ENCODE assay signal across 41 mouse cellular contexts in the genomic region with DNA sequence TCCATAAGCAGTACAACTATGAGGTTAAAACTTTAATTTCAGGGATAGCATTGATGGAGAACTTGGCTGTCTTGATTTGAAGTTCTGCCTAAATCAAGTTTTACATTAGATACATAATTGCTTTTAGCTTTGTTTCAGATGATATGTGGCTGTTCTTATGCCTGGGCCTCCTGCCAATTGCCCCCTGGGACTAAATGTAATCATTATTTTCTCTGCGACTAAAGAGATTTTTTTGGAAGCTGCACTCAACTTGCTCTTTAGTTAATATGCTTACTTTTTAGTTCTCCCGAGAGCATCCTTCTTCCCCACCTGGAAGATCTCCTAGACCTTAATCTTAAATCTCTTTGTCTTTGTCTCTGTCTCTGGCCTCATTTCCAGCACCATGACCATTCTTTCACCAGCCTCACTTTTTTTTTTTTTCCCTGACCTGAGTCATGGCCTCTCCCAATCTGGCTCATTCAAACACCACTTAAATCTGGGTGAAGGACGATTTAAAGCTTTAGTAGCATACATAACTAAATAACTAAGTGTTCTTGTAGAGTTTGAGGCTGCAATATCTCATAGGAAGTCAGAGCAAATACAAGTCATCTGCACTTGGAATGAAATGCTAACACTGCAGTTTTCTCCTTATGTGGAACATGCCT. TPM values are rescaled to one million over a fixed set of nuclear protein-coding genes. Genes with fewer than 3 reads are reported as not detected.
DNase-seq lines count a peak whose midpoint lies in the region; ATAC-seq and TF ChIP-seq lines count a peak whose summit lies in the region.
"Had no signal": no experiment of that assay in that cellular context is flagged by ENCODE, and none has a peak within 500 bp of the region (broad histone marks: within the 10 kb centered on the region; RNA-seq: fewer than 3 reads in every experiment).

No protein-coding gene starts in this region.

- no peak overlapping the region for H3K9ac ChIP-seq in kidney, postnatal 0 days (ENCODE audit: low read depth, low read length)
- H3K9ac ChIP-seq in stomach, embryonic 14.5 days (replicated peaks; ENCODE audit: low read depth, low read length): no peak overlapping the region
- no peak overlapping the region for H3K9ac ChIP-seq in stomach, postnatal 0 days (ENCODE audit: low read length)
- H3K9ac ChIP-seq in stomach, embryonic 16.5 days (ENCODE audit: low read length): no peak overlapping the region
- H3K9ac ChIP-seq: embryonic facial prominence, embryonic 12.5 days; forebrain, postnatal 0 days; kidney, embryonic 15.5 days; liver, embryonic 14.5 days; neural tube, embryonic 13.5 days; stomach, embryonic 15.5 days had no signal

- no peak overlapping the region for H3K4me3 ChIP-seq in kidney, postnatal 0 days (replicated peaks; ENCODE audit: low read depth, low read length)
- H3K4me3 ChIP-seq in stomach, embryonic 14.5 days (ENCODE audit: low read depth, low read length): no peak overlapping the region
- H3K4me3 ChIP-seq in stomach, postnatal 0 days (ENCODE audit: low read depth, low read length): no peak overlapping the region
- no peak overlapping the region for H3K4me3 ChIP-seq in stomach, embryonic 16.5 days (replicated peaks; ENCODE audit: low read length)
- no peak overlapping the region for H3K4me3 ChIP-seq in left cerebral cortex, adult 2 months
- H3K4me3 ChIP-seq: embryonic facial prominence, embryonic 12.5 days; forebrain, embryonic 10.5 days; kidney, embryonic 15.5 days; myocyte; neural tube, embryonic 13.5 days; stomach, embryonic 15.5 days had no signal

- no peak overlapping the region for H3K27ac ChIP-seq in kidney, postnatal 0 days
- no peak overlapping the region for H3K27ac ChIP-seq in stomach, embryonic 14.5 days (ENCODE audit: low read length)
- no peak overlapping the region for H3K27ac ChIP-seq in stomach, postnatal 0 days (replicated peaks)
- 0 out of 2 replicates have a peak overlapping the region, but pooled peaks have one; percentile 6 for H3K27ac ChIP-seq in stomach, embryonic 16.5 days (ENCODE audit: low read length)
- H3K27ac ChIP-seq in left cerebral cortex, adult 2 months: no peak overlapping the region
- H3K27ac ChIP-seq: embryonic facial prominence, embryonic 12.5 days; forebrain, embryonic 10.5 days; kidney, embryonic 15.5 days; liver, embryonic 14.5 days; neural tube, embryonic 13.5 days; stomach, embryonic 15.5 days had no signal

- DNase-seq in adrenal gland, adult 2 months: peak; percentile 5
- DNase-seq in adrenal gland, postnatal 25 days: no peak
- DNase-seq in kidney, postnatal 0 days (ENCODE audit: low spot score): peak; percentile 50
- DNase-seq in kidney, postnatal 10 days: no peak
- DNase-seq in stomach, postnatal 0 days (ENCODE audit: low spot score): no peak
- no peak for DNase-seq in left cerebral cortex, adult 2 months (ENCODE audit: extremely low spot score in 1 of 2, low spot score in 2 of 2)
- DNase-seq: cerebellum, adult 11 months; cerebellum, adult 9-10 months; cerebellum, postnatal 36 days; forebrain, postnatal 0 days; gastrocnemius, postnatal 10 days; heart, postnatal 14 days; kidney, adult 18-20 months; liver; lung, adult 2 months; right cerebral cortex, postnatal 14 days; thymus, adult 18-20 months; thymus, postnatal 25 days had no signal

- 46% methylated on average over 3 of the region's 3 CpGs for WGBS in kidney, postnatal 0 days
- WGBS in stomach, embryonic 14.5 days: 25% methylated on average over 3 of the region's 3 CpGs
- 20% methylated on average over 3 of the region's 3 CpGs for WGBS in stomach, postnatal 0 days
- 21% methylated on average over 3 of the region's 3 CpGs for WGBS in stomach, embryonic 16.5 days

- no peaks in the 10 kb centered on the region for H3K27me3 ChIP-seq in kidney, postnatal 0 days (ENCODE audit: insufficient read depth, low read length)
- H3K27me3 ChIP-seq in stomach, embryonic 14.5 days (ENCODE audit: control insufficient read depth, insufficient read depth, low read length): no peaks in the 10 kb centered on the region
- no peaks in the 10 kb centered on the region for H3K27me3 ChIP-seq in stomach, postnatal 0 days (ENCODE audit: control insufficient read depth, insufficient read depth, low read length)
- H3K27me3 ChIP-seq in stomach, embryonic 16.5 days (ENCODE audit: control insufficient read depth, insufficient read depth, low read length): no peaks in the 10 kb centered on the region
- H3K27me3 ChIP-seq: embryonic facial prominence, embryonic 12.5 days; kidney, embryonic 15.5 days; neural tube, embryonic 13.5 days; stomach, embryonic 15.5 days had no signal

- no peak for TF ChIP-seq EP300 in stomach, postnatal 0 days (optimal IDR thresholded peaks at IDR 0.05)

- no peak for TF ChIP-seq CTCF in kidney, postnatal 0 days (IDR thresholded peaks at IDR 0.05; ENCODE audit: low read depth)
- TF ChIP-seq CTCF in stomach, postnatal 0 days (IDR thresholded peaks at IDR 0.05; ENCODE audit: low read depth): no peak
- TF ChIP-seq CTCF in left cerebral cortex, adult 2 months (IDR thresholded peaks at IDR 0.05): no peak

- no peaks in the 10 kb centered on the region for H3K4me1 ChIP-seq in kidney, postnatal 0 days (replicated peaks; ENCODE audit: insufficient read depth, low read length)
- 0 out of 2 replicates have a peak, but pooled peaks cover 2% of the 10 kb centered on the region for H3K4me1 ChIP-seq in stomach, embryonic 14.5 days (ENCODE audit: control insufficient read depth, insufficient read depth, low read length)
- no peaks in the 10 kb centered on the region for H3K4me1 ChIP-seq in stomach, postnatal 0 days (replicated peaks; ENCODE audit: control insufficient read depth, insufficient read depth)
- H3K4me1 ChIP-seq in stomach, embryonic 16.5 days (ENCODE audit: control insufficient read depth, insufficient read depth, low read length): peaks cover 3% of the 10 kb centered on the region; the same call in 1 of the 2 replicates
- H3K4me1 ChIP-seq: embryonic facial prominence, embryonic 12.5 days; forebrain, embryonic 10.5 days; kidney, embryonic 15.5 days; neural tube, embryonic 13.5 days; stomach, embryonic 15.5 days had no signal

- no peaks in the 10 kb centered on the region for H3K9me3 ChIP-seq in kidney, postnatal 0 days (replicated peaks; ENCODE audit: low read length)
- no peaks in the 10 kb centered on the region for H3K9me3 ChIP-seq in stomach, embryonic 14.5 days (ENCODE audit: control insufficient read depth, low read depth, low read length)
- no peaks in the 10 kb centered on the region for H3K9me3 ChIP-seq in stomach, postnatal 0 days (ENCODE audit: control insufficient read depth, low read length)
- H3K9me3 ChIP-seq in stomach, embryonic 16.5 days (replicated peaks; ENCODE audit: control insufficient read depth, low read length): no peaks in the 10 kb centered on the region
- H3K9me3 ChIP-seq: embryonic facial prominence, embryonic 12.5 days; forebrain, embryonic 10.5 days; G1E; kidney, embryonic 15.5 days; neural tube, embryonic 13.5 days; stomach, embryonic 15.5 days had no signal

- no peak for ATAC-seq in kidney, postnatal 0 days (replicated peaks; ENCODE audit: low FRiP score, low read depth)
- peak; percentile 58; the same call in 1 of the 2 replicates for ATAC-seq in stomach, embryonic 14.5 days (ENCODE audit: insufficient number of reproducible peaks, insufficient read depth, low FRiP score, low read depth)
- ATAC-seq in stomach, postnatal 0 days (ENCODE audit: low FRiP score, low TSS enrichment): no peak
- ATAC-seq in stomach, embryonic 16.5 days (ENCODE audit: insufficient read depth, low FRiP score): no peak
- ATAC-seq: forebrain, postnatal 0 days; hindbrain, embryonic 16.5 days; midbrain, embryonic 16.5 days had no signal

- no peak overlapping the region for H3K4me2 ChIP-seq in kidney, postnatal 0 days (ENCODE audit: low read length)
- H3K4me2 ChIP-seq in stomach, embryonic 14.5 days (replicated peaks; ENCODE audit: low read depth, low read length): no peak overlapping the region
- no peak overlapping the region for H3K4me2 ChIP-seq in stomach, postnatal 0 days (replicated peaks; ENCODE audit: low read depth)
- H3K4me2 ChIP-seq in stomach, embryonic 16.5 days (ENCODE audit: low read depth, low read length): no peak overlapping the region
- H3K4me2 ChIP-seq: embryonic facial prominence, embryonic 12.5 days; kidney, embryonic 15.5 days; midbrain, embryonic 11.5 days; neural tube, embryonic 13.5 days; stomach, embryonic 15.5 days had no signal

- no peaks in the 10 kb centered on the region for H3K36me3 ChIP-seq in kidney, postnatal 0 days (ENCODE audit: insufficient read depth, low read length)
- no peaks in the 10 kb centered on the region for H3K36me3 ChIP-seq in stomach, embryonic 14.5 days (ENCODE audit: control insufficient read depth, insufficient read depth, low read length)
- H3K36me3 ChIP-seq in stomach, postnatal 0 days (ENCODE audit: control insufficient read depth, insufficient read depth, low read length): no peaks in the 10 kb centered on the region
- no peaks in the 10 kb centered on the region for H3K36me3 ChIP-seq in stomach, embryonic 16.5 days (ENCODE audit: control insufficient read depth, insufficient read depth, low read length)
- H3K36me3 ChIP-seq: embryonic facial prominence, embryonic 12.5 days; forebrain, embryonic 10.5 days; G1E; kidney, embryonic 15.5 days; neural tube, embryonic 13.5 days; stomach, embryonic 15.5 days had no signal

- intact Hi-C loops in left cerebral cortex, adult 2 months (cut with DNase I): no loop called here

RNA-seq across cellular contexts. Expression of a gene that starts 23.5 kb away (rescaled TPM):
- total RNA-seq in adrenal gland, adult 2 months (2021): not detected
- not detected in 2 replicates for polyA plus RNA-seq in adrenal gland, adult 2 months (2012; rRNA removed)
- not detected in 2 replicates for total RNA-seq in adrenal gland, postnatal 25 days (2021)
- 0.08 TPM in 1 of 2 replicates, not detected in the other for polyA plus RNA-seq in kidney, postnatal 0 days (2015; fragmentation: Nextera tagmentation; extraction: Ambion mirVana)
- polyA plus RNA-seq in stomach, embryonic 14.5 days (2014; fragmentation: Nextera tagmentation; extraction: Ambion mirVana): not detected in 2 replicates
- 1.4 TPM in 2 replicates for polyA plus RNA-seq in stomach, postnatal 0 days (2015; fragmentation: Nextera tagmentation; extraction: Ambion mirVana)
- 2.3 and 4.5 TPM in 2 replicates for polyA plus RNA-seq in stomach, embryonic 16.5 days (2015; fragmentation: Nextera tagmentation; extraction: Ambion mirVana)
- total RNA-seq in left cerebral cortex, adult 2 months (2021): not detected
- total RNA-seq: adrenal gland, adult 18-20 months; adrenal gland, postnatal 4 days; G1E; gastrocnemius, postnatal 10 days; granulocyte monocyte progenitor cell, adult 5-6 weeks; heart, postnatal 14 days; layer of hippocampus, postnatal 10 days; left cerebral cortex, adult 8-10 months; left cerebral cortex, postnatal 36 days; megakaryocyte, adult 5-6 weeks had no signal
- polyA plus RNA-seq: embryonic facial prominence, embryonic 12.5 days; forebrain, embryonic 10.5 days; forebrain, postnatal 0 days; G1E; heart, embryonic 14.5 days; hindbrain, embryonic 11.5 days; hindbrain, embryonic 16.5 days; kidney, embryonic 15.5 days; liver, embryonic 14.5 days; midbrain, embryonic 11.5 days; midbrain, embryonic 16.5 days; myocyte; neural tube, embryonic 13.5 days; small intestine, adult 2 months had no signal

RNA-seq across cellular contexts. Expression of a gene that starts 34.9 kb away (rescaled TPM):
- 10 to 100 TPM; 41.2 to 88.2 TPM for total RNA-seq in adrenal gland, adult 2 months (2021)
- 2.7 and 4.5 TPM in 2 replicates for polyA plus RNA-seq in adrenal gland, adult 2 months (2012; rRNA removed)
- 55.5 and 61.1 TPM in 2 replicates for total RNA-seq in adrenal gland, postnatal 25 days (2021)
- 31.0 and 32.0 TPM in 2 replicates for polyA plus RNA-seq in kidney, postnatal 0 days (2015; fragmentation: Nextera tagmentation; extraction: Ambion mirVana)
- 50.6 and 53.4 TPM in 2 replicates for polyA plus RNA-seq in stomach, embryonic 14.5 days (2014; fragmentation: Nextera tagmentation; extraction: Ambion mirVana)
- polyA plus RNA-seq in stomach, postnatal 0 days (2015; fragmentation: Nextera tagmentation; extraction: Ambion mirVana): 17.8 and 18.4 TPM in 2 replicates
- polyA plus RNA-seq in stomach, embryonic 16.5 days (2015; fragmentation: Nextera tagmentation; extraction: Ambion mirVana): 29.9 and 34.6 TPM in 2 replicates
- total RNA-seq in left cerebral cortex, adult 2 months (2021): 10 to 100 TPM; 57.0 to 61.5 TPM

Comparison
In these comparisons a context has a peak if more than half of its experiments do, and no peak if none do; other contexts are left out.
1. DNase-seq: peak in adrenal gland, adult 2 months (single experiment) and kidney, postnatal 0 days (single experiment); none in adrenal gland, postnatal 25 days (single experiment), kidney, postnatal 10 days (single experiment), stomach, postnatal 0 days (single experiment) and left cerebral cortex, adult 2 months (0 of 2).